Mouse (Mus musculus) liver, embryonic 14.5 days (tissue): Measurements from ENCODE around the gene Pan2.

Experiments used
- CTCF ChIP-seq: IDR thresholded peaks from 2 replicates; pipeline ENCODE4 v1.5.1; 2016; ENCODE audit warnings: antibody characterized with exemption, low read depth, control low read depth
- EP300 ChIP-seq: IDR thresholded peaks from 2 replicates; pipeline ENCODE4 v1.6.1; 2016; ENCODE audit warnings: antibody characterized with exemption, low read depth

DNA sequence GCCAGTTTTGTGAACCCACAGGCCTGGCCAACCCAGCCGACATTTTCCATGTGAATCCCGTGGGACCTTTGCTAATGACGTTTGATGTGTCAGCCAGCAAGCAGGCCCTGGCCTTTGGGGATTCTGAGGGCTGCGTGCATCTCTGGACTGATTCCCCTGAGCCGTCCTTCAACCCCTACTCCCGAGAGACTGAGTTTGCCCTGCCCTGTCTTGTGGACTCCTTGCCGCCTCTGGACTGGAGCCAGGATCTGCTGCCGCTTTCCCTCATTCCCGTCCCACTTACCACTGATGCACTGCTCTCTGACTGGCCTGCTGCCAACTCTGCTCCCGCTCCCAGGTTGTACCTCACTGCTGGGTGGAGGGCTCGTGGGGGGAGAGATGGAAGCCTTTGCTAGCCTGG, 7.0 kb downstream of the Pan2 start:
- TF ChIP-seq EP300, result no peak
- TF ChIP-seq CTCF, result no peak
